Mouse (Mus musculus) liver, embryonic 11.5 days (tissue): ENCODE results near the gene Xcl1. TPM values are rescaled to one million over a fixed set of nuclear protein-coding genes. Genes with fewer than 3 reads are reported as not detected.
A peak's percentile ranks its signal among the peaks of the same experiment; 100 is the strongest.

Experiments
- ATAC-seq: fragments of 200-750 bp; cut with Nextera tagmentation; replicated peaks from 2 replicates; pipeline ENCODE4 v1.8.0; 2017; ENCODE audit warnings: moderate number of reproducible peaks, mild to moderate bottlenecking, moderate TSS enrichment, moderate library complexity; ENCODE audit not compliant: low FRiP score
- DNase-seq: peaks from one replicate; pipeline ENCODE4 v3.0.0-alpha.2; 2017; ENCODE audit warnings: low spot score
- H3K27ac ChIP-seq: fragments of 300-500 bp; sonication (generic); 2 replicates; pipeline ENCODE4 v1.5.1; 2014; ENCODE audit warnings: mild to moderate bottlenecking, low read depth, low read length, control low read depth
- H3K27me3 ChIP-seq: fragments of 300-500 bp; sonication (generic); replicated peaks from 2 replicates; pipeline ENCODE4 v1.6.1; 2014; ENCODE audit warnings: low read length, mixed read lengths; ENCODE audit not compliant: control insufficient read depth, insufficient read depth
- H3K36me3 ChIP-seq: fragments of 300-500 bp; sonication (generic); 2 replicates; pipeline ENCODE4 v1.6.1; 2014; ENCODE audit warnings: mild to moderate bottlenecking, low read length, moderate library complexity, mixed read lengths; ENCODE audit not compliant: control insufficient read depth, insufficient read depth
- H3K4me1 ChIP-seq: fragments of 300-500 bp; sonication (generic); replicated peaks from 2 replicates; pipeline ENCODE4 v1.6.1; 2014; ENCODE audit warnings: low read length, mixed read lengths; ENCODE audit not compliant: control insufficient read depth, insufficient read depth
- H3K4me2 ChIP-seq: fragments of 300-500 bp; sonication (generic); 2 replicates; pipeline ENCODE4 v1.6.1; 2014; ENCODE audit warnings: mild to moderate bottlenecking, control low read depth, moderate library complexity
- H3K4me3 ChIP-seq: fragments of 300-500 bp; sonication (generic); 2 replicates; pipeline ENCODE4 v1.5.1; 2014; ENCODE audit warnings: low read depth, low read length, control low read depth
- H3K9ac ChIP-seq: fragments of 300-500 bp; sonication (generic); 2 replicates; pipeline ENCODE4 v1.6.1; 2014; ENCODE audit warnings: low read depth, low read length, control low read depth
- H3K9me3 ChIP-seq: fragments of 300-500 bp; sonication (generic); 2 replicates; pipeline ENCODE4 v1.6.1; 2016; ENCODE audit warnings: low read length, inconsistent platforms, mixed read lengths; ENCODE audit not compliant: control insufficient read depth
- WGBS: fragments of 180-500 bp; shearing (Covaris S2); extraction: QIAGEN DNeasy Blood & Tissue Kit; methylation state at CpG from one replicate; pipeline ENCODE4 v1.1.7; 2014; 5-methylcytosine and 5-hydroxymethylcytosine counted together
- polyA plus RNA-seq: library from polyadenylated mRNA; unstranded; fragments of >200 nt; fragmentation: Nextera tagmentation; extraction: Ambion mirVana; gene quantifications from 2 replicates; pipeline ENCODE4 v1.2.1, GENCODE M21; 2014

The Xcl1 gene
- polyA plus RNA-seq, 1 experiment from 2014 or later: not detected

DNA sequence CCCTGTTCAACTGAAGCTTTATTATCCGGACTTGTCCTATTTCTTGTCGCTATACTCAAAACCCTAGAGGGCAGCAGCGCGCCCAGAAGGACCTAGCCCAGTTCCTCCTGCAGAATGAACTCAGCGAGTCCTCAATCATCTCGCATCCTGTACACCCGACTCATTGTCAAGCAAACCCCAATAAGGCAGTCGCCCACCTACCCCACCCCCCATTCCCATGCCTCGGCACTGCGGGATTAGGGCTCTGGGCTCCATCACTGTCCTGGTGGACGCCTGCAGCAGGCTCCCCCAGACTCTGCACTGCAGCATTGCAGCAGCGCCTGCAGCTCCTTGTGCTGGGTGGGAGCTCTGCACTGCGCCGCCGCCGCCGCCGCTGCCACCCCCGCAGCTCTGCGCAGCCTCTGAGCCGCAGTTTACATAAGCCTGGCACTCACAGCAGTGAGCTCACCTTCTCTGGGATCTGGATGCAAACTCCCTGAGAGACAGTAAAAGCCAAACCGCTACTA, 36.4 kb downstream of the Xcl1 start:
- Histone ChIP-seq H3K9me3 (no peaks in the 10 kb centered on the region), H3K4me3 (peak overlapping the region; percentile 44), H3K36me3 (no peaks in the 10 kb centered on the region), H3K4me1 (peaks cover 18% of the 10 kb centered on the region), H3K27me3 (0 out of 2 replicates have a peak, but pooled peaks cover 2% of the 10 kb centered on the region), H3K4me2 (peak overlapping the region; percentile 68), H3K9ac (no peak overlapping the region), H3K27ac (no peak overlapping the region)
- WGBS: 1% methylated on average over 22 of the region's 22 CpGs
- ATAC-seq (peak; percentile 75), DNase-seq (peak; percentile 72)

DNA sequence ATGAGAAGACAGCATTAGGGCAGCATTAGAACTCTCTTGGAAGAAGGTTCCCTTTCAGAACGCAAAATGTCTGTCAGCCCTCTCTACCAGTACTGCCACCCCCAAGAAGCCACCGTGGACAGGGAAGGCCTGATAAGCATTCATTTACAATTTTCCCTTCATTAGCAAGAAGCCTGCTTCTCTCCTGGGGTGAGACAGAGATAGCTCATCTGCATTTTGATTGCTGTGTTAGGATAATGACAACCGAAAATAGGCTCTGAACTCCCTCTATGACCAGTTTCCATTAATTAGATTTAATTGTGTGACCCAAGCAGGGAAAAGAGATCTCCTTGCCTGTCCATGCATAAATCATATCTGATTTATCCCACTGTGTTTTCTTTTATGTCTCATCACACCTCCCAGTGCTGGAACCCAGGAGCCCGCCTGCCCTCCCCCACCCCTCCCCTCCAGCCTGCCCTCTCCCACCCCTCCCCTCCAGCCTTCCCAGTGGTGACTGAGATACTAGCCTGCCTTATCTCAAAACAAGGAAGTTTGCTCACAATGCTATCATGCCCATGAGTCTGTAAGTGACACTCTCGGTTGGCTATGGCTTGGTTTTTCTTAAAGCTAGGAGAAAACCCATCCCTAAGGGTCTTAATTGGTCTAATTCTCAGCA, 38.0 kb downstream of the Xcl1 start:
- no peak overlapping the region for H3K4me3 ChIP-seq
- no peak overlapping the region for H3K9ac ChIP-seq
- H3K4me1 ChIP-seq: peaks cover 18% of the 10 kb centered on the region
- H3K36me3 ChIP-seq: no peaks in the 10 kb centered on the region
- 18% methylated on average over 5 of the region's 5 CpGs for WGBS
- DNase-seq (no peak), ATAC-seq (no peak)
- no peak overlapping the region for H3K4me2 ChIP-seq
- H3K9me3 ChIP-seq: no peaks in the 10 kb centered on the region
- 0 out of 2 replicates have a peak, but pooled peaks cover 2% of the 10 kb centered on the region for H3K27me3 ChIP-seq
- no peak overlapping the region for H3K27ac ChIP-seq

DNA sequence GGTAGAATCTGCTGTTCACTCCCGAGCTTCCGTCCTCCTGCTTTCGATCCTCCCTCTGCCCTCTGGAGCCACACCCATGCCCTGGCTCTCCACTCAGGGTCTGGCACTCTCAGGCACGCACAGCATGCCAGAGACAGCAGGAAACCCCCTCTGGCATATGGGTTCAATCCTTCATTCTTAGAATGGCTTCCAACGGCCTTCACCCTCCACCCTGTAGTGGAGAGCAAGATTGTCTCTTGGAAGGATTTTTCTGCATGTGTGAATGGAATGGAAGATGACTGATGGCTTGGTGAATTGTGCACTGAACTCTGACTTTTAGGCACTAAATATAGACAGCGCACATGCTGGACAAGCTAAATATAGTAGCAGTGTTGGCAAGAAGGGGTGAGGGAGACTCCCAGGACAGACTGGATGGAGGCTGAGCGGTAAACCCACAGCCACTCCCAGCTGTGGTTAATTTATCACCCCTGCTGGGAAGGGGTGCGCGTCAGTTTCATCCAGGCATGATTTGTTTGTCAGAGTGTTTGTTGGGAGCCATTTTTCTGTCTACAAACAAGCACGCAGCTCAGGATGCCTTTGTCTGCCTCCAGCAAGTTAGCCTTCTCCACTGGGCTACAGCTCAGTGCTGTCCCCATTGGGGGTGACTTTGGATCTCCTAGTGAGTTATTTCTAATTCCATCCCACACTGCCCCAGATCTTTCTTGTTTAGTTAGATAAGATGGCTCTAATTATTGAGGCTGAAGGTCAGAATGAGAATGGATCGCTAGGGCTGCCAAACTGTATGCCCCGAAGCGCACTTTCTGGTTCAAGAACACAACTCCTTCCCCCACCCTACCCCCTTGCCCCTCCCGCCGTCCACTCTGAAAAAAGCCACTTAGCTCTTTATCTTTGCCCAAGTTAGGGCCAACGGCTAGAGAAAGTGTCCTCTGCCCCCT, 38.8 kb downstream of the Xcl1 start:
- H3K4me2 ChIP-seq: no peak overlapping the region
- no peaks in the 10 kb centered on the region for H3K9me3 ChIP-seq
- peaks cover 18% of the 10 kb centered on the region for H3K4me1 ChIP-seq
- no peak for ATAC-seq
- H3K27me3 ChIP-seq: 0 out of 2 replicates have a peak, but pooled peaks cover 2% of the 10 kb centered on the region
- no peak overlapping the region for H3K27ac ChIP-seq
- no peak overlapping the region for H3K4me3 ChIP-seq
- DNase-seq: no peak
- no peak overlapping the region for H3K9ac ChIP-seq
- H3K36me3 ChIP-seq: no peaks in the 10 kb centered on the region
- WGBS: 37% methylated on average over 16 of the region's 16 CpGs

DNA sequence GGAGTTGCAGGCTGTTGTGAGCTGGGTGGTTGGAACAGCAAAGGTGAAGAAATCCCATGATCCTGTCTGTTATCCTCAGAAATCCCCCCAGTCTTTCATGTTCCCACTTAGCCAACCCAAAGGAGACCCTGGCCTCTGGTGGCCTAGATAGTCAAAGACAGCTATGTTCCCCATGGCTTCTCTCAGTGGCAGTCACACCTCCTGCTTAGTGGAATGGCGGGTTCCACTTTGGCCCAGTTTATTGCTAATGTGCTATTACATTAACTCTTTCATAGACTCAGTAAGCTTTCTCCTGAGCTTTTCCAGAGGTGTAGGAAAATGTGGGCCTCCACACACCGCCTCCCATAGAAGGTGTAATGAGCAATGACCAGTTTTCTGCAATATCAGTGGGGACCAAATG, 39.5 kb downstream of the Xcl1 start:
- Histone ChIP-seq H3K4me2 (no peak overlapping the region), H3K36me3 (no peaks in the 10 kb centered on the region), H3K27ac (no peak overlapping the region), H3K4me1 (peaks cover 18% of the 10 kb centered on the region), H3K9ac (no peak overlapping the region), H3K9me3 (no peaks in the 10 kb centered on the region), H3K4me3 (no peak overlapping the region), H3K27me3 (0 out of 2 replicates have a peak, but pooled peaks cover 2% of the 10 kb centered on the region)
- no peak for ATAC-seq
- no peak for DNase-seq
- WGBS: 65% methylated on average over 2 of the region's 2 CpGs

DNA sequence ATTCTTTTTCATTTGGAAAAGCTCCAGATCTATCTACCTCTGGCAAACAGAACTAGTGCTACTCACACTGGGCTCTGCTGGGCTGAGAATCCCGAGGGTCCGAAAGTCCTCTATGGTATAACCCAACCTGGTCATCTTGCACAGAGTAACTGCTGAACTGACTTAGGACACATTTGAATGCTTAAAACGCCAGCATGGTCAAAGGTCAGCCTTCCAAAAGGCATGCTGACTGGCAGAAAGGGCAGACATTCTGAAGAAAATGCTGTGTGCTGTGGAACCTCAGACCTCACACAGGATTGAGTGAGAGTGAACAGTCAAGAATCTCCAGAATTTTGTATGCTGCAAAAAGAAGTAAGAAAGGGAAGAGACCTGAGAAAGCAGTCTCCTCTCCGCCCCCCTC, 45.0 kb downstream of the Xcl1 start:
- 77% methylated on average over 4 of the region's 4 CpGs for WGBS
- no peak overlapping the region for H3K4me3 ChIP-seq
- no peaks in the 10 kb centered on the region; the same call in 1 of the 2 replicates for H3K4me1 ChIP-seq
- H3K27me3 ChIP-seq: no peaks in the 10 kb centered on the region
- DNase-seq: no peak
- H3K36me3 ChIP-seq: no peaks in the 10 kb centered on the region
- no peak overlapping the region for H3K9ac ChIP-seq
- H3K4me2 ChIP-seq: no peak overlapping the region
- H3K27ac ChIP-seq: no peak overlapping the region
- no peaks in the 10 kb centered on the region for H3K9me3 ChIP-seq
- ATAC-seq: no peak

DNA sequence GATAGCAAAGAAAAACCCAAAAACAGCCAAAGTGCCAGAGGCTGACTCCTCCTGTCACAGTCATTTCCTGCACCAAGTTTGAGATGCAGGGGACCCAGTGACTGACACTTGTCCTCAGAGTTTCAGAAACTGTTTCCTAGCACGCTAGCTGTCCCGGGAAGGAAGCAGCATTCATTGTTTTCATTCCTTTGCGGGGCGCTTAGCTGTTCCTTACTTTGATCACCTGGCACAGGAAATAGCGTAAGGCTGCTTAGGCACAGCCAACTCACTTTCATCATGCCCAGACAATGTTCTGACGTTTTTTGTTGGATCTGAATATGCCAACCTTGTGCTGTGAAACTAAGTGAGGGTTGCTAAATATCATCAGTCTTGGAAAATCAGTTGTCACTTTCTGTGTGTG, 46.8 kb downstream of the Xcl1 start:
- no peaks in the 10 kb centered on the region for H3K36me3 ChIP-seq
- no peak for DNase-seq
- no peak overlapping the region for H3K4me2 ChIP-seq
- ATAC-seq: no peak
- 50% methylated on average over 6 of the region's 6 CpGs for WGBS
- no peak overlapping the region for H3K9ac ChIP-seq
- H3K27ac ChIP-seq: no peak overlapping the region
- no peaks in the 10 kb centered on the region for H3K27me3 ChIP-seq
- no peaks in the 10 kb centered on the region for H3K9me3 ChIP-seq
- H3K4me3 ChIP-seq: no peak overlapping the region
- no peaks in the 10 kb centered on the region; the same call in 1 of the 2 replicates for H3K4me1 ChIP-seq

DNA sequence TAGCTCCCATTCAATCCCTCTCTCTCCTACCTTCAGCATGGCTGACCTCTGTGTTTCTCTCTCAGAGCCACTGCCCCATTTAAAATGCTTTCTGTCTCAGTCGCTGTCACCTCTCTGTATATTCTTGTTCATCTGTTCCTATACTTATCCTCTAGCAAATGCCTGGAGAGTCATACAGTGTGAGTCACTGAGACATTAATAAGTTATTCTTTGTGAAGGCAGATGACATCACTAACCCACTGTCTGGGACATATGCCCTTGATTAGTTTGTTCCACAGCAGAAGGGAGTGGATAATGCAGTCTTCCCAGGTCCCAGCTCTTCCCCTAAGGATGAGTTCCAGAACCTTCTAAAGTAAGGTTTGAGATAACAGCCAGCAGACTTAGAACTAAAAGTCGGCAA, 47.6 kb downstream of the Xcl1 start:
- Histone ChIP-seq H3K9me3 (no peaks in the 10 kb centered on the region), H3K4me3 (no peak overlapping the region), H3K27ac (no peak overlapping the region), H3K27me3 (no peaks in the 10 kb centered on the region), H3K4me2 (no peak overlapping the region), H3K4me1 (no peaks in the 10 kb centered on the region; the same call in 1 of the 2 replicates), H3K9ac (no peak overlapping the region), H3K36me3 (no peaks in the 10 kb centered on the region)
- WGBS: 76% methylated on average over 2 of the region's 2 CpGs
- ATAC-seq (no peak), DNase-seq (no peak)

DNA sequence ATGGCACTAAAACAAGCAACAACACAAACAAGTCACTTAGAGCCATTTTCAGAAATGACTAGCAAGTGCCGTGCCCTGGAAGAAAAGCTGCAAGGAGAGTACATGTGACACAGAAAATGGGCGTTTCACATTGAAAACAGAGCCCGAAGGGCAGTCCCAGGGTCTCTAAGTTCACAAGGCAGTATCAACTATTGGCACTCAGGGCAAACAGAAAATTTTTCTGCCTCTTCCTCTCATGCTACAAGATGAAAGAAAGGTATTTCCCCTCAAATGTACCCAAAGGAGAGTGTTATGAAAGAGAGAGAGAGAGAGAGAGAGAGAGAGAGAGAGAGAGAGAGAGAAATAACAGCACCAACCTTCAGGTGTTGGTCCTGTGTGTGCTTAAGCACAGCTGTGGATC, 53.4 kb downstream of the Xcl1 start:
- Histone ChIP-seq H3K4me1 (no peaks in the 10 kb centered on the region), H3K4me3 (no peak overlapping the region), H3K27ac (no peak overlapping the region), H3K36me3 (no peaks in the 10 kb centered on the region), H3K9me3 (no peaks in the 10 kb centered on the region), H3K4me2 (no peak overlapping the region), H3K27me3 (no peaks in the 10 kb centered on the region), H3K9ac (no peak overlapping the region)
- 72% methylated on average over 3 of the region's 3 CpGs for WGBS
- DNase-seq (no peak), ATAC-seq (no peak)
